Mouse (Mus musculus): ENCODE results near the gene Irs1. TPM values are rescaled to one million over a fixed set of nuclear protein-coding genes. Genes with fewer than 3 reads are reported as not detected.

Gene Irs1
- polyA plus RNA-seq, 1 experiment from 2014 or later, result 8.5 TPM

DNA sequence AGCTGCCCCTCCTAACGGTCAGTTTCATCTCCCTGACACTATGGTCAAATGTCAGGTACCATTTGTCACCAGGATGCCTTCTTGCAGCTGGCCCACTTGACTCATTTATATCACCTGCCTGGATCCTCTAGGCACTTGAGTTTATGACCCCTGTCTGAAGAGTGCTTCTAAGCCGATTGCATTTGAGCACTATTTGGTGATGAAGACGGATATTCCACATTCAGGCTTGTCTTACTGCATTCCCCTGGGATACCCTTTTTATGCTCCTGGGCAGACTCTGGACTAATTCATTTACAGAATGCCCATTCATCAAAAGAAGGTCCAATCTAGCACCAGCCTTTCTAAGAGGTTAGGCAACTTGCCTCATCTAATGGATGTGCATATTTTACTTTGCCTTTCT lies 13.3 kb upstream of the Irs1 start:
- Histone ChIP-seq H3K27me3 (no peaks in the 10 kb centered on the region), H3K9ac (no peak overlapping the region), H3K27ac (no peak overlapping the region), H3K36me3 (no peaks in the 10 kb centered on the region), H3K4me2 (no peak overlapping the region), H3K9me3 (no peaks in the 10 kb centered on the region), H3K4me1 (replicated peaks) (peaks cover 3% of the 10 kb centered on the region; the same call in 1 of the 2 replicates), H3K4me3 (no peak overlapping the region)
- no peak for ATAC-seq (ENCODE audit: low FRiP score)
- 51% methylated on average over 3 of the region's 3 CpGs for WGBS

- Histone ChIP-seq H3K4me2 (no peak overlapping the region), H3K4me1 (replicated peaks) (0 out of 2 replicates have a peak, but pooled peaks cover 3% of the 10 kb centered on the region), H3K9ac (no peak overlapping the region), H3K36me3 (no peaks in the 10 kb centered on the region), H3K9me3 (no peaks in the 10 kb centered on the region), H3K4me3 (no peak overlapping the region), H3K27ac (no peak overlapping the region), H3K27me3 (no peaks in the 10 kb centered on the region)
- no peak for ATAC-seq (ENCODE audit: low FRiP score)
- WGBS, result 59% methylated on average over 1 of the region's 1 CpGs
These were observed 7.4 kb upstream of the Irs1 start for GRCm38 (mm10) chr1:82298586-82298985.

- Histone ChIP-seq H3K27ac (no peak overlapping the region), H3K9ac (no peak overlapping the region), H3K4me2 (no peak overlapping the region), H3K9me3 (no peaks in the 10 kb centered on the region), H3K36me3 (no peaks in the 10 kb centered on the region; the same call in 1 of the 2 replicates), H3K4me3 (no peak overlapping the region), H3K4me1 (replicated peaks) (peaks cover 26% of the 10 kb centered on the region), H3K27me3 (no peaks in the 10 kb centered on the region)
- WGBS, result 11% methylated on average over 6 of the region's 6 CpGs
- ATAC-seq (ENCODE audit: low FRiP score), result no peak
These were observed 2.9 kb upstream of the Irs1 start for GRCm38 (mm10) chr1:82294102-82294501.

- H3K27ac ChIP-seq, result peak overlapping the region; percentile 98
- peak; percentile 79 for ATAC-seq (ENCODE audit: low FRiP score)
- H3K36me3 ChIP-seq, result peaks cover 11% of the 10 kb centered on the region
- WGBS, result under 1% methylated on average over 13 of the region's 13 CpGs
- H3K9ac ChIP-seq, result peak overlapping the region; percentile 91
- no peaks in the 10 kb centered on the region for H3K9me3 ChIP-seq
- H3K4me3 ChIP-seq, result peak overlapping the region; percentile 75
- H3K27me3 ChIP-seq, result no peaks in the 10 kb centered on the region
- peak overlapping the region; percentile 67 for H3K4me2 ChIP-seq
- peaks cover 39% of the 10 kb centered on the region for H3K4me1 ChIP-seq (replicated peaks)
These were observed 1.6 kb upstream of the Irs1 start for GRCm38 (mm10) chr1:82292771-82293170.

GRCm38 (mm10) chr1:82291930-82292712 lies 905 bp upstream of the Irs1 start:
- no peak; the same call in 1 of the 2 replicates for ATAC-seq (ENCODE audit: low FRiP score)
- peaks cover 18% of the 10 kb centered on the region for H3K36me3 ChIP-seq
- H3K27me3 ChIP-seq, result no peaks in the 10 kb centered on the region
- H3K27ac ChIP-seq, result peak overlapping the region; percentile 98
- H3K9me3 ChIP-seq, result no peaks in the 10 kb centered on the region
- peak overlapping the region; percentile 67 for H3K4me2 ChIP-seq
- peaks cover 46% of the 10 kb centered on the region for H3K4me1 ChIP-seq (replicated peaks)
- under 1% methylated on average over 23 of the region's 23 CpGs for WGBS
- H3K9ac ChIP-seq, result peak overlapping the region; percentile 91
- peak overlapping the region; percentile 75 for H3K4me3 ChIP-seq

DNA sequence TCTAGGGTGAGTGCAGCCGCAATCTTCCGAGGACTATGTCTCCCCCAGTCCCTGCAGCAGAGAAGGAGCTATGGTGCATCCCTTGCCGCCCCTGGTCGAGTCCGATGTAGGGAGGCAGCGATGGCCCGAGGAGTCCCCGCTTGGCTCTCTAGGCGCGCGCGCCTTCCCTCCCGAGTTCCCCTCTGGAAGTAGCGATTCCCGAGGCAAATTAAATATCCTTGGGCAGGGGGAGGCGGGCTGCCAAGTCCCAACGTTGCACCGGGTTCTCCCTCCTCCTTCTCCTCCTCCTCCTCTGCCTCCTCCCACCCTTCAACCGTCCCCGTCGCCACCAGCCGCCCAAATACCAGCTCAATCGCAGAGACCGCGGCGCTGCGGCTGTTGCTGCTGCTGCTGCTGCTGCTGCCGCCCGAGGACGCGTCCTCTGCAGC lies 479 bp downstream of the Irs1 start:
- H3K4me1 ChIP-seq (replicated peaks), result peaks cover 60% of the 10 kb centered on the region
- WGBS, result under 1% methylated on average over 31 of the region's 31 CpGs
- ATAC-seq (ENCODE audit: low FRiP score), result peak; percentile 55

DNA sequence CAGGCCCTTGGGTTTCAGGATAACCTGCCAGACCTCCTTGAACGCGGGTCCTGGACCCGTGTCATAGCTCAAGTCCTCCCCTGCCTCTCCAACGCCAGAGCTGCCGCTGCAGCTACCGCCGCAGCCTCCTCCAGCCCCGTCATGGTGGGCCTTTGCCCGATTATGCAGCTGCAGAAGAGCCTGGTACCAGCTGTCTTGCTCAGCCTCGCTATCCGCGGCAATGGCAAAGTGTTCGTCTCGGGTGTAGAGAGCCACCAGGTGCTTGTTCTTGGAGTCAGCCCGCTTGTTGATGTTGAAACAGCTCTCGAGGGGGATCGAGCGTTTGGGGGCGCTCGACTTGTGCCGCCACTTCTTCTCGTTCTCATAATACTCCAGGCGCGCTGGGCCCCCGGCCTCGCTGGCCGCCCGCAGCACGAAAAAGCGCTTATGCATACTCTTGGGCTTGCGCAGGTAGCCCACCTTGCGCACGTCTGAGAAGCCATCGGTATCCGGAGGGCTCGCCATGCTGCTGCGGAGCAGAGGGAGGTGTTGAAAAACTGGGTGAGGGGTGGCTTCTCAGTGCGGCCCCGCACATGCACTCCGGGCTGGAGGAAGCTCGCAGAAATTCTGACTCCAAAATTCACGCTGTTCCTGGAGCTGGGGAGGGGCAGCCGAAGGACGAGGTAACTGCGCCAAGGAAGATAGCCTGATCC lies 1.1 kb downstream of the Irs1 start:
- under 1% methylated on average over 45 of the region's 45 CpGs for WGBS
- no peaks in the 10 kb centered on the region for H3K27me3 ChIP-seq
- H3K36me3 ChIP-seq, result peaks cover 19% of the 10 kb centered on the region
- no peaks in the 10 kb centered on the region for H3K9me3 ChIP-seq
- peak overlapping the region; percentile 91 for H3K9ac ChIP-seq
- peaks cover 64% of the 10 kb centered on the region for H3K4me1 ChIP-seq (replicated peaks)
- ATAC-seq (ENCODE audit: low FRiP score), result peak; percentile 0; the same call in 1 of the 2 replicates
- H3K4me2 ChIP-seq, result peak overlapping the region; percentile 67
- H3K4me3 ChIP-seq, result peak overlapping the region; percentile 75
- H3K27ac ChIP-seq, result peak overlapping the region; percentile 98

More for the DNA sequence above, 479 bp downstream of the Irs1 start:
- H3K4me3 ChIP-seq, result peak overlapping the region; percentile 75
- H3K9me3 ChIP-seq, result no peaks in the 10 kb centered on the region
- H3K4me2 ChIP-seq, result peak overlapping the region; percentile 67
- peak overlapping the region; percentile 91 for H3K9ac ChIP-seq
- H3K27ac ChIP-seq, result peak overlapping the region; percentile 98
- no peaks in the 10 kb centered on the region for H3K27me3 ChIP-seq
- peaks cover 19% of the 10 kb centered on the region for H3K36me3 ChIP-seq

GRCm38 (mm10) chr1:82289116-82289989 lies 1.9 kb downstream of the Irs1 start:
- ATAC-seq (ENCODE audit: low FRiP score), result no peak
- WGBS, result 68% methylated on average over 35 of the region's 35 CpGs
- H3K4me2 ChIP-seq, result peak overlapping the region; percentile 67

DNA sequence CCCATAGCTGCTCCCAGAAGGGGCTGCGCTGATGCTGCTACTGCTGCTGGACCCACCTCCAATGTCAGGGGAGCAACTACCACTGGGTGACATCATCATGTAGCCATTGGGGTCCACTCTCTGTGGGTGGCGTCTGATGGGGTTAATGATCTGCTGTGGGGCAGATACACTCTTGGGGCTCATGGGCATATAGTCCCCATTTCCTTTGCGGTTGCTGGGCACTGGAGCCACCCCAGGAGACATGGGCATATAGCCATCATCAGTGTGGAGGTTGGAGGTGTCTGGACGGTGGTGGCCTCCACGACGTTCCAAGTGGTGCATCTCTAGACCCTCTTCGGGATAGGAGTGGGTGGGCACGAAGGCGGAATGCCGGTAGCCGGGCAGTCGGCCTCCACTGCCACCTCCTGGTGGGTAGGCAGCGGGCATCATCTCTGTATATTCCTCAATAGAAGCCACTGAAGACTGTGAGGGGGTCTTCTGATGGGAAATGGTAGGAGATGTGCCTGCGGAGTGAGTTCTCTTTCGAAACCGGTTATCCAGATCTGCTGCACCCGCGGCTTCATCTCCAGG lies 2.7 kb downstream of the Irs1 start:
- peak overlapping the region; percentile 91 for H3K9ac ChIP-seq
- H3K4me3 ChIP-seq, result peak overlapping the region; percentile 75
- peak overlapping the region; percentile 67 for H3K4me2 ChIP-seq
- H3K4me1 ChIP-seq (replicated peaks), result peaks cover 75% of the 10 kb centered on the region
- WGBS, result 91% methylated on average over 18 of the region's 18 CpGs
- no peak for ATAC-seq (ENCODE audit: low FRiP score)
- peaks cover 19% of the 10 kb centered on the region for H3K36me3 ChIP-seq
- peak overlapping the region; percentile 98; the same call in 1 of the 2 replicates for H3K27ac ChIP-seq
- no peaks in the 10 kb centered on the region for H3K27me3 ChIP-seq
- H3K9me3 ChIP-seq, result no peaks in the 10 kb centered on the region

More at GRCm38 (mm10) chr1:82289116-82289989, 1.9 kb downstream of the Irs1 start:
- Histone ChIP-seq H3K9me3 (no peaks in the 10 kb centered on the region), H3K27me3 (no peaks in the 10 kb centered on the region), H3K4me1 (replicated peaks) (peaks cover 70% of the 10 kb centered on the region), H3K27ac (peak overlapping the region; percentile 98), H3K4me3 (peak overlapping the region; percentile 75), H3K36me3 (peaks cover 19% of the 10 kb centered on the region), H3K9ac (peak overlapping the region; percentile 91)

- peak overlapping the region; percentile 67 for H3K4me2 ChIP-seq
- peak overlapping the region; percentile 70 for H3K27ac ChIP-seq
- H3K9me3 ChIP-seq, result no peaks in the 10 kb centered on the region
- 90% methylated on average over 16 of the region's 16 CpGs for WGBS
- peaks cover 19% of the 10 kb centered on the region for H3K36me3 ChIP-seq
- H3K4me3 ChIP-seq, result peak overlapping the region; percentile 75
- peak overlapping the region; percentile 91 for H3K9ac ChIP-seq
- no peak for ATAC-seq (ENCODE audit: low FRiP score)
- peaks cover 69% of the 10 kb centered on the region for H3K4me1 ChIP-seq (replicated peaks)
- H3K27me3 ChIP-seq, result no peaks in the 10 kb centered on the region
These were observed 3.4 kb downstream of the Irs1 start for GRCm38 (mm10) chr1:82287776-82288325.

GRCm38 (mm10) chr1:82287052-82287775 lies 4.0 kb downstream of the Irs1 start:
- H3K9me3 ChIP-seq, result no peaks in the 10 kb centered on the region
- peak overlapping the region; percentile 75 for H3K4me3 ChIP-seq
- peak overlapping the region; percentile 70 for H3K27ac ChIP-seq
- H3K27me3 ChIP-seq, result no peaks in the 10 kb centered on the region
- peaks cover 70% of the 10 kb centered on the region for H3K4me1 ChIP-seq (replicated peaks)
- H3K36me3 ChIP-seq, result peaks cover 19% of the 10 kb centered on the region
- H3K4me2 ChIP-seq, result peak overlapping the region; percentile 67
- ATAC-seq (ENCODE audit: low FRiP score), result no peak
- peak overlapping the region; percentile 91 for H3K9ac ChIP-seq
- 62% methylated on average over 22 of the region's 22 CpGs for WGBS

Measured in hindbrain, embryonic 13.5 days (tissue).